Mouse (Mus musculus): ENCODE data around the gene Sbk2.

Sbk2 gene

DNA sequence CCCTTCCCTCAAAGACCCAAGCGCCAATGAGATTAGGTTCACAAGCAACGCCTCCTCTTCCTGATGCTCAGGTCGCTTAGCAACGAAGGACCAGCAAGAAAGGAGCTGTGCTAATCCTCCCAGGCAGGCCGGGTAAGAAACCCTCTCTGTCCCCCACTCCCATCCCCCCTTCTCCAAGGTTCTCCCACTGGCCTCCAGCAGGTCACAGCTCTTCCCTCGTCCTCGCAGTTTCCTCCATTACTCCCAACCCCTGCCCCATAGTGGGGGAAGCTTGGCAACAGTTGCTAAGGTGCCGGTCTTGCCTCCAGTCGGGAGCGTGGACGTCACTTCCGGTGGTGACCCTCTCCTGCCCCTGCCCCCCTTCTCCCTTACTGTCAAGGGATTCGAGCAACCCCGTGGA lies 41.7 kb downstream of the Sbk2 start:
- in situ Hi-C loops (cut with MboI, MseI): no loop called here

DNA sequence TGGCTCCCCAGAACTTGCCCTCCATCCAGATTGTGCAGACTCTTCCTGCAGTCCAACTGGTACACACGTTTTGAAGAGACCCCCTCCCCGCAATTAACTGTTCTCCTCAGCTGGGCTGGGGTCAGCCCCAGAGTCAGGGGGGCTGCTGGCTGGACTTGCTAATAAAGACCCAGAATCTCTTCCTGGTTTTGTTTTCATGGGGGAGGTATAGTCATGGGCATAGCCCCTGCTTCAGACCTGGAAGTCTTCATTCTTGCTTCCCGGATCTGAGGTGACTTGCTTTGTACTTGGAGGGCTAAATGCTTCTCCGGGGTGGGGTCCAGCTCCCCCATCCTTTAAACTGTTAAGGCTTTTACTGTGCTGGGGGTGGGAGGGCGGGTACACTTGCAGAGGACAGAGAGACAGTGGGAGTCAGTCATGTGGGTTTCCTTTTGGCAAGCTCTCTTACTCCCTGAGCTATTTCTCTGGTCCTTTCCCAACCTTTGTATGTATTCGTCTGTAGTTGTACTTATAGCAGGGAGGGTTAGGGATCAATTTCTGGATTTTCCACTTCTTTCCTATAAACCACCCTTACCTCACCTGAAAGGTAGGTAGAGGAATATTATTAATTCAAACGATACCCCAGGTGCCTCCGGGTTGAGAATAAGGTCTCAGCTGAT lies 42.3 kb downstream of the Sbk2 start, which contains the start of gene Nat14:
Gene Nat14 (plus strand): TSS at position 205 of the 659 bp plus-strand sequence.
- in situ Hi-C loops (cut with MboI, MseI): no loop called here

DNA sequence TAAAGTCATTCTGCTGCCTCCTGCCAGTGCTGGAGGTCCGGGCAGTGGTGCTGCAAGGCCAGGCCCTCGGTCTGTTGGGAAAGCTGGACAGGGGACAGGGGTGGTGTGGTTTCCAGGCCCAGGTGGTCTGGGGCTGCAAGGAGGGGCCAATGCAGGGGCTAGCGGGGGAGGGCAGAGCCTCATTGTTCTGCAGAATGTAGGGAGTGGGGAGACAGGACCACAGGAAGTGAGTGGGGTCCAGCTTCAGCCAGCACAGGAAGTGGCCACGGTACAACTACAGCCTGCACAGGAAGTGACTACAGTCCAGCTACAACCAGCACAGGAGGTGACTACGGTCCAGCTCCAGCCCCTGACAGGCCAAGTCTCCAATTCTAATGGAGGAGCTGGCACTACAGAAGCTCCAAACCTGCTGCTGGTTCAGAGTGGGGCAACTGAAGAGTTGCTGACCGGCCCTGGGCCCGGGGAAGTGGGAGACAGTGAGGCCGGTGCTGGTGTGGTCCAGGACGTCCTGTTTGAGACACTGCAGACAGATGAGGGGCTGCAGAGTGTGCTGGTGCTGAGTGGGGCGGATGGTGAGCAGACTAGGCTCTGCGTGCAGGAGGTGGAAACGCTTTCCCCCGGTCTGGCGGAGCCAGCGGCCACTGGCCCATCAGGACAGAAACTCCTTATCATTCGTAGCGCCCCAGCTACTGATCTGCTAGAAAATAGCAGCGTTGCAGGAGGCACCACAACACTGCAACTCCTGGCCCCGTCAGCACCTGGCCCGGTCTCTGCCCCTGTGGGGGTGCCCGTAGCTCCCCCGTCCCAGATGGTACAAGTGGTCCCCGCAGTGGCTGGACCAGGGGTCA lies 43.0 kb downstream of the Sbk2 start:
- in situ Hi-C loops (cut with MboI, MseI): no loop called here

DNA sequence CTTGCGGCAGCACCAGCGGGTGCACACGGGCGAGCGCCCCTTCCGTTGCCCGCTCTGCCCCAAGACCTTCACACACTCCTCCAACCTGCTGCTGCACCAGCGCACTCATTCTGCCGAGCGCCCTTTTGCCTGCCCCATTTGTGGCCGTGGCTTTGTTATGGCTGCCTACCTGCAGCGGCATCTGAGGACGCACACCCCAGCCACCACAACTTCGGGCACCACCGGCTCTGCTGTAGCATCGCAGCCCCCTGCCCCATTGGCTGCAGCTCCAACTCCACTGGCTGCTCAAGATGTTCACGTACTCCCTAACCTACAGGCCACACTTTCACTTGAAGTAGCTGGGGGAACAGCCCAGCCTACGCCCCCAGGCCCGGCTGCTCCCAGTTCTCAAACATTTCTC lies 43.7 kb downstream of the Sbk2 start:
- in situ Hi-C loops (cut with MboI, MseI): no loop called here

DNA sequence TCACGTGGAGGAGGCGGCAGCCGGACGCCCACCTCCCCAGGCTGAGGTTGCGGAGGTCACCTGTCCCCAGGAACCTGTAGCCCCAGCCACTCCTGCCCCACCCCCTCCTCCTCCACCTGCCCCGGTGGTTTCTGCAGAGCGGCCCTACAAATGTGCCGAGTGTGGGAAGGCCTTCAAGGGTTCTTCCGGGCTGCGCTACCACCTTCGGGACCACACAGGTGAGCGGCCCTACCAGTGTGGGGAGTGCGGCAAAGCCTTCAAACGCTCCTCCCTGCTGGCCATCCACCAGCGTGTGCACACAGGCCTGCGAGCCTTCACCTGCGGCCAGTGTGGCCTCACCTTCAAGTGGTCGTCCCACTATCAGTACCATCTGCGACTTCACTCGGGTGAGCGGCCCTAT lies 44.2 kb downstream of the Sbk2 start:
- in situ Hi-C loops (cut with MboI, MseI): no loop called here

- in situ Hi-C loops (cut with MboI, MseI): no loop called here
Measured at GRCm38 (mm10) chr7:4919096-4919495, 45.1 kb downstream of the Sbk2 start.

DNA sequence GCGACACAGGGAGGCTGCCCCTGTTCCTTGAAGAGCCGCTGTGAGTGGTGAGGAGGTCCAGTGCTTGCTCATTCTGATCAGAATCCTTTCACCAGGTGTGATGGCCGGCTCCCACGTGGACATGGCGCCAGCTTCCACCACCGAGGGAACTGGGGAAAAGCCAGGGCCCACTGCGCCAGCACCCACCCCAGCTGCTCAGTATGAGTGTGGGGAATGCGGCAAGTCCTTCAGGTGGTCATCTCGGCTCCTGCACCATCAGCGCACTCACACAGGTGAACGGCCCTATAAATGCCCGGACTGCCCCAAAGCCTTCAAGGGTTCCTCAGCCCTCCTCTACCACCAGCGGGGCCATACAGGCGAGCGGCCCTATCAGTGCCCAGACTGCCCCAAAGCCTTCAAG lies 45.5 kb downstream of the Sbk2 start:
- in situ Hi-C loops (cut with MboI, MseI): no loop called here

GRCm38 (mm10) chr7:4917494-4917893 lies 46.7 kb downstream of the Sbk2 start:
- in situ Hi-C loops (cut with MboI, MseI): no loop called here

GRCm38 (mm10) chr7:4915669-4916416 lies 48.4 kb downstream of the Sbk2 start:
- in situ Hi-C loops (cut with MboI, MseI): no loop called here

- in situ Hi-C loops (cut with MboI, MseI): no loop called here
Measured at GRCm38 (mm10) chr7:4915007-4915665, 49.1 kb downstream of the Sbk2 start, which contains the start of gene Zfp628. Zfp628 (plus strand) TSS chr7:4915217.

DNA sequence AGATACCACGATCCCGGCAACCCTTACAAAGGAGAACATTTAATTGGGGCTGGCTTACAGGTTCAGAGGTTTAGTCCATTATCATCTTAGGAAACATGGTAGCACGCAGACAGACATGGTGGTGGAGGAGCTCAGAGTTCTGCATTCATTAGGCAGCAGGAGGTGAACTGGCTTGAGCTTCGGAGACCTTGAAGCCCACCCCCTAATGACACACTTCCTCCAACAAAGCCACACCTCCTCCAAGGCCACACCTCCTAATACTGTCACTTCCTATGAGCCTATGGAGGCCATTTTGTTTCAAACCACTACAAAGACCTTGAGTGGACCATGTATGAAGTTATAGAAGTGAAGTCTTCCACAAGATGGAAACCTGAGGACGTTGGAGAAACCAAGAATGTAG lies 52.0 kb downstream of the Sbk2 start:
- in situ Hi-C loops (cut with MboI, MseI): loop anchor here (5.0 kb wide), 1 partner anchor 85 kb away; no protein-coding TSS in a partner anchor

GRCm38 (mm10) chr7:4911561-4911960 lies 52.6 kb downstream of the Sbk2 start:
- in situ Hi-C loops (cut with MboI, MseI): loop anchor here (5.0 kb wide), 1 partner anchor 84 kb away; no protein-coding TSS in a partner anchor

DNA sequence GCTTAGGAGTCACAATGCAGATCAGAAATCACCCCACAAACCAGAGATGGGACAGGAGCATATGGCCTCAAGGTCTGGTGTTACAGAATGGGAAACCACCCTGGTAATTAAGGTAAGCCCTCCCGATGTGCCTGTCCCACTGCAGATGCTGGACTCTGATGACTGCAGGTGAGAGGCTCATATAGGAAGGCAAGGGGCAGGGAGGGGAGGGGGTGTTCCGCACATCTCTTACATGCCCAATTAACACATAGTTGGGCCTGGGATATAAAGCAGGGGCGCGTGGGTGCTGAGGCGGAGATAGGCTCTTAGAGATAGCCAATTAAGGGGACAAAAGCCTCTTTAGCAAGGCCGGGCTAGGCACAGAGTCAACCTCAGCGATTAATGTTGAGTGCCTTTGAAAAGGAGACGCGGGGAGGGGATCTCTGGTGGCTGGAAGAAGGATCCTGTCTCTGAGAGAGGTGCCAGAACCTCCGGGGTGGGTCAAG lies 57.7 kb downstream of the Sbk2 start, which contains the start of gene Gm36210:
Gene Gm36210 (minus strand): TSS at position 51 of the 485 bp plus-strand sequence.
- in situ Hi-C loops (cut with MboI, MseI): no loop called here

DNA sequence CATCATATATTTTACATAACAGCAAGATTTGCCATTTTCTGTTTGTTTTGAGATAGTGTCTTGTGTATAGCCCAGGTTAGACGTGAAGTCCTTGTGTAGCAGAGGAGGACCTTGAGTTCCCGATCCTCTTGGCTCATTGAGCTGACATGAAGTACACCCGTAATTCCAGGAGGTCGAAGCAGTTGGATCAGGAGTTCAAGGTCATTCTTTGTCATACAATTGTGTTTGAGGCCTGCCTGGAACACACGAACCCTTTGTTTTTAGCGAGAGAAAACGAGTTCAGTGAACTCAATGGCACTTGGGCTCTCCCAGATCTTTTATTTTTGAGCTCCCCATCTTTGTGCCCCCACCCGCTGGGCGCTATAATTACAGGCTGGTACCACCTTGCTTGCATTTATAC lies 61.8 kb downstream of the Sbk2 start:
- in situ Hi-C loops (cut with MboI, MseI): no loop called here

- in situ Hi-C loops (cut with MboI, MseI): no loop called here
Measured at GRCm38 (mm10) chr7:4901171-4901570, 63.0 kb downstream of the Sbk2 start.

GRCm38 (mm10) chr7:4900523-4900851 lies 63.7 kb downstream of the Sbk2 start:
- in situ Hi-C loops (cut with MboI, MseI): no loop called here

DNA sequence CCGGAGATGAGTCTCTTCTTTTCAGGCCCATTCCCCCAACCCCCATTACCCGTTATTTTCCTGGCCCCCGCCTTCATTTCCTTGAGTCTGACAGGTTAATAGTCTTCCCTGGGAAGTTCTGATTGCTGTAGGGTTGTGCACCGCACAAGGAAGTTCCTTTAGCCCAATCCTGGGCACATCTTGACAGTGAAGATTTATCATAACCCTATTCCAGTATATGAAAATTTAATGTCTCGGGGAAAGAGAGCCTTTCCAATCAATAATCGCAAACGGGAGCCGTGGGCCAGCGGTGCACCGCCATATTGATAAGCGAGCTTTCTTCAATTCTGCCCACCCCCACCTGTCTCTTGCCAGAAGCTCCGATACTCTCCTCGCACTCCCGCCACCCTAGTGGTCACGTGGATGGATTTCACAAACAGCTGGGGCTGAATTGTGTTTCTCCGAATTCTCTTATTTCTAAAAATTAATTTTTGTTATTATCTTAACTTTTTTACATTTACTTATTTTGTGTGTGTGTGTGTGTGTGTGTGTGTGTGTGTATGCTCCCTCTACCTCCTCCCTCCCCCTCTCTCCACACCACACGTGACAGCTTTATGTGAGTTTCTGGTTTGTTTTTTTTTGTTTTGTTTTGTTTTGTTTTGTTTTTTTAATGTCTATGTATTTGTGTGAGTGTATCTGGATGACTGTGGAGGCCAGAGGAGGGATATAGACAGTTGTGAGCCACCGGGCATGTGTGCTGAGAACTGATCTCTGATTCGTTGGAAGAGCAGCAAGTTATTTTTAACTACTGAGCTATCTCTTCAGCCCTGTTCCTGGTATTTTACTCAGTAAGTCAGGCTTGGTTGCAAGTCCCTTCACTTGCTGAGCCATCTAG lies 64.3 kb downstream of the Sbk2 start:
- in situ Hi-C loops (cut with MboI, MseI): no loop called here

DNA sequence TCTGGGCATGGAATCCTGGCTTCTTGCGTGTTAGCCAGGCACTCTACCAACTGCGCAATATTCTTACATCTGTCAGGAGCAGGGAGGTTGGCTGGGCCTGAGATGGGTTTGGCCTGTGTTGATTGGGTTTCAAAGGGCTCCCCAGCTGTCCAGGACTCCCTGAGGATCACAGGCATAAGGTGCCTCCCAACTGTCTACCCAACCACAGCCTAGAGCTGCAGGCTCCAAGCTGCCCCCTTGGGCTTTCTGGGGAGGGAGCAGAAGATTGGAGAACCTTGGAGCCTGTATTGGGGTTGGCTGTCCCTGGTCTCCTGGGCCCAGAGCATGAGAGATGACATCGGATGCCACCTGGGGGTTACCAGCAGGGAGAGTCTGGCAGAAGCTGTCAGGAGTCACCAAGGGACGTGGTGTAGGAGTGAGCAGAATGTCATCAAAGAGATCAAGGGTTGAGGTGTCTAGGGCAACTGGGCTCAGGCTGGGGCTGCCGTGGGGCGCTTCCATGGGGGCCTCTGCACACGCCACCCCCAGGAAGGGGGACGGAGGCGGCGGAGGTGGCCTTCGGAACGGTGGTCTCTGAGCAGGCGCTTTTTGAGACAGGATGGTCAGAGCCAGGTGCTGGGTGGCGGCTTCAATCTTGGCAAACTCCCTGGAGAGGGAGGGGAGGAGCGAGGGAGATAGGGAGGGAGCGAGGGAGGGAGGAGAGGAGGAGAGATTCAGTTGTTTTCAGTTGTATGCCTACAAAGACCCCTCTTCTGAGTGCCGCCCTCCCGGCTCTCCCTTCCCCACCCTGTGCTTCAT lies 65.2 kb downstream of the Sbk2 start:
- in situ Hi-C loops (cut with MboI, MseI): no loop called here

GRCm38 (mm10) chr7:4895186-4895585 lies 69.0 kb downstream of the Sbk2 start:
- in situ Hi-C loops (cut with MboI, MseI): no loop called here

All from T-helper 2 cell (primary cell).